Mouse (Mus musculus): ENCODE results near the gene Sirt4.

DNA sequence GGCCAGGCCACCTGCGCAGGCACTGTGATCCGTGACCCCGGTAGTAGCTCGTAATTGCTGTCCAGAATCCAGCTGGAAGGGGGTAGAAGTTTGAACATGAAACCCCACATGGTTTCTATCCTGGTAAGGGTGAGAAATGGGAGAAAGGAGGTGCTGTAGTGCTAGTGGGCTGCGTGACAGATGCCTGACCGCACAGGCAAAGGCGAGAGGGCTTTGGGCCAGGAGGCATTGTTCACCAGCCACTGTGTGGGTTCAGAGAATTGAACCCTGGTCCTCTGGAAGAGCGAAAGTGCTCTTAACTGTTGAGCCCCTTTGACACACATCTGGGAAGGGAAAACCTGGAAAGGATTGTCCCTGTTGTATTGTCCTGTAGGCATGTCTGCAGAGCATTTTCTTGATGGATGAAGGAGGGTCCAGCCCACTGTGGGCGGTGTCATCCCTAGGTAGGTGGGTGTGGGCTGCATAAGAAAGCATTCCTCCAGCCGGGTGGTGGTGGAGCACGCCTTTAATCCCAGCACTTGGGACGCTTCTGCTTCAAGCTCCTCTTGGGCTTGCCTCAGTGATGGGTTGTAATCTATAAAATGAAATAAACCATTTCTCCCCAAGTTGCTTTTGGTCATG is 8.3 kb downstream of the Sirt4 start:
- TF ChIP-seq CTCF (IDR thresholded peaks at IDR 0.05; ENCODE audit: low read depth, low read length) (no peak), POLR2A (IDR thresholded peaks at IDR 0.05; ENCODE audit: extremely low read depth, insufficient read depth, low read length) (no peak)
